ENCODE assay signal across 17 mouse cellular contexts in the genomic region with DNA sequence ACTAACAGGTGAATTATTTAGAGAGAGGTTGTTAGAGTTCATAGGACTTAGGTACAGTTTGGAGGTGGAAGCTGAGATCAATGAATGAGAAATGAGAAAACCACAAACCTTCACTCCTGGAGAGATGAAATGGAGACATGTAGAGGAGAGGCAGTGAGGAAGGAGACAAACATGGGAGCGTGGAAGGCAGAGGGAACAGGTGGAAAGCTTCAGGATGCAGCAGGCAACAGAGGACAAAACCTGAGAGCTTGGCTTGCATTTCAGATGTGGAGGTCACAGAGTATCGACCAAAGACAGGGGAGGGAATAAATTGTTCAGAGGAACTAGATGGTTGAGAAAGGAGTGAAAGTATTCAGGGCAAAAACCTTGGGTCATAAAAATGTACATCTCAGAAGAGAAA.
"Had no signal": no experiment of that assay in that cellular context is flagged by ENCODE, and none has a peak within 500 bp of the region (broad histone marks: within the 10 kb centered on the region; RNA-seq: fewer than 3 reads in every experiment).

No protein-coding gene starts in this region.

- ATAC-seq: midbrain, embryonic 13.5 days; midbrain, embryonic 16.5 days had no signal

- H3K9me3 ChIP-seq: midbrain, embryonic 10.5 days; midbrain, embryonic 13.5 days; neural tube, embryonic 13.5 days; neural tube, embryonic 15.5 days had no signal

- H3K4me3 ChIP-seq: midbrain, embryonic 10.5 days; midbrain, embryonic 13.5 days; myocyte; neural tube, embryonic 13.5 days; neural tube, embryonic 15.5 days had no signal

- H3K4me2 ChIP-seq: lung, embryonic 14.5 days; midbrain, embryonic 13.5 days; neural tube, embryonic 13.5 days; neural tube, embryonic 15.5 days had no signal

- H3K36me3 ChIP-seq: midbrain, embryonic 10.5 days; midbrain, embryonic 13.5 days; neural tube, embryonic 13.5 days; neural tube, embryonic 15.5 days had no signal

- DNase-seq: lung, adult 18-20 months; lung, embryonic 14.5 days; lung, postnatal 10 days; lung, postnatal 4 days; right cerebral cortex, adult 18-20 months; right cerebral cortex, postnatal 25 days; right cerebral cortex, postnatal 4 days; spleen, adult 18-20 months; thymus, adult 18-20 months; thymus, postnatal 14 days; thymus, postnatal 36 days had no signal

- H3K4me1 ChIP-seq: midbrain, embryonic 10.5 days; midbrain, embryonic 13.5 days; neural tube, embryonic 13.5 days; neural tube, embryonic 15.5 days had no signal

- H3K27ac ChIP-seq: midbrain, embryonic 10.5 days; midbrain, embryonic 13.5 days; neural tube, embryonic 13.5 days; neural tube, embryonic 15.5 days had no signal

- H3K9ac ChIP-seq: lung, embryonic 14.5 days; midbrain, embryonic 13.5 days; neural tube, embryonic 13.5 days; neural tube, embryonic 15.5 days had no signal

- H3K27me3 ChIP-seq: midbrain, embryonic 13.5 days; neural tube, embryonic 13.5 days; neural tube, embryonic 15.5 days had no signal
